Comparison of ENCODE assay signal across 18 mouse cellular contexts in genomic region chr6:125540199-125540598, GRCm38 (mm10). TPM values are rescaled to one million over a fixed set of nuclear protein-coding genes. Genes with fewer than 3 reads are reported as not detected.
DNase-seq lines count a peak whose midpoint lies in the region; ATAC-seq and TF ChIP-seq lines count a peak whose summit lies in the region.
"Had no signal": no experiment of that assay in that cellular context is flagged by ENCODE, and none has a peak within 500 bp of the region (broad histone marks: within the 10 kb centered on the region; RNA-seq: fewer than 3 reads in every experiment).

No protein-coding gene starts in this region.

- no peaks in the 10 kb centered on the region for H3K9me3 ChIP-seq in CH12.LX (replicated peaks; ENCODE audit: low read length)
- H3K9me3 ChIP-seq: hindbrain, embryonic 15.5 days; liver, embryonic 15.5 days; stomach, embryonic 15.5 days had no signal

- DNase-seq in CH12.LX (ENCODE audit: extremely low read depth) (peak; percentile 19), R1 (ENCODE audit: low read depth, low spot score) (peak; percentile 70)
- no peak for DNase-seq in left cerebral cortex, postnatal 25 days (ENCODE audit: low spot score in 2 of 2)
- DNase-seq in thymus, postnatal 0 days (ENCODE audit: low spot score): no peak
- no peak for DNase-seq in urinary bladder, adult 18-20 months (ENCODE audit: low spot score in 2 of 2)
- DNase-seq: cerebellum, adult 18-20 months; gastrocnemius, postnatal 10 days; heart, postnatal 10 days; layer of hippocampus, postnatal 36 days; lung, postnatal 36 days; spleen, adult 18-20 months; thymus, adult 2 months had no signal

- in situ Hi-C loops in CH12.LX (cut with MboI; ENCODE audit: low pct_ligation_motif_present, low pct_unique_long_range_greater_than_20kb, low sequenced_read_pairs): no loop called here

- intact Hi-C loops in left cerebral cortex, postnatal 25 days (cut with DNase I): no loop called here

- H3K4me1 ChIP-seq in CH12.LX (ENCODE audit: control insufficient read depth in 1 of 2, insufficient read depth in 2 of 2): peaks cover 3 to 5% of the 10 kb centered on the region in 2 experiments; a peak in 3 of 4 replicates
- H3K4me1 ChIP-seq: hindbrain, embryonic 15.5 days had no signal

- no peak for TF ChIP-seq EP300 in CH12.LX (IDR thresholded peaks at IDR 0.05; ENCODE audit: low read length)

- dilution Hi-C loops in CH12.LX (cut with MboI; ENCODE audit: extremely low pct_ligation_motif_present, extremely low pct_unique_long_range_greater_than_20kb, low sequenced_read_pairs): no loop called here

- H3K4me3 ChIP-seq in CH12.LX (replicated peaks in 1 of 3; ENCODE audit: low read depth in 2 of 3, low read length in 2 of 3, poor library complexity in 1 of 3) (no peak overlapping the region), myocyte (no peak overlapping the region)
- H3K4me3 ChIP-seq: hindbrain, embryonic 15.5 days; liver, embryonic 15.5 days; stomach, embryonic 15.5 days had no signal

- H3K79me2 ChIP-seq in CH12.LX (replicated peaks; ENCODE audit: control insufficient read depth, extremely low read depth, insufficient read depth, poor library complexity, severe bottlenecking) (no peaks in the 10 kb centered on the region), myocyte (ENCODE audit: control insufficient read depth, insufficient read depth) (no peaks in the 10 kb centered on the region)

- H3K27ac ChIP-seq in CH12.LX (ENCODE audit: insufficient read depth, low read depth): no peak overlapping the region
- H3K27ac ChIP-seq: hindbrain, embryonic 15.5 days; liver, embryonic 15.5 days; stomach, embryonic 15.5 days had no signal

- no peak for TF ChIP-seq CTCF in CH12.LX (conservative IDR thresholded peaks at IDR 0.05 in 1 of 2, IDR thresholded peaks at IDR 0.05 in 1 of 2; ENCODE audit: low read depth in 2 of 2, low read length in 2 of 2)

- H3ac ChIP-seq in myocyte (ENCODE audit: control insufficient read depth, insufficient read length): no peak overlapping the region

- ATAC-seq in hematopoietic stem cell, adult 5-6 weeks (replicated peaks in 1 of 2; ENCODE audit: insufficient read depth in 1 of 2, low FRiP score in 2 of 2, low TSS enrichment in 1 of 2, low read depth in 1 of 2, poor library complexity in 2 of 2, severe bottlenecking in 2 of 2): peak; percentile 38 to 44; a peak in 3 of 4 replicates
- ATAC-seq: midbrain, embryonic 16.5 days had no signal

- H3K27me3 ChIP-seq in CH12.LX (replicated peaks) (peaks cover 29% of the 10 kb centered on the region), myocyte (ENCODE audit: control insufficient read depth, insufficient read depth, insufficient read length) (no peaks in the 10 kb centered on the region)
- H3K27me3 ChIP-seq: hindbrain, embryonic 15.5 days; liver, embryonic 15.5 days; stomach, embryonic 15.5 days had no signal

- H3K9ac ChIP-seq in CH12.LX (ENCODE audit: insufficient read depth, low read depth): no peak overlapping the region
- H3K9ac ChIP-seq: hindbrain, embryonic 15.5 days; liver, embryonic 15.5 days; stomach, embryonic 15.5 days had no signal

- H3K4me2 ChIP-seq in CH12.LX (ENCODE audit: insufficient read depth, low read depth, poor library complexity, severe bottlenecking): no peak overlapping the region
- peak overlapping the region; percentile 82 for H3K4me2 ChIP-seq in myocyte (ENCODE audit: low read depth)
- H3K4me2 ChIP-seq: hindbrain, embryonic 15.5 days; liver, embryonic 15.5 days had no signal

- H3K36me3 ChIP-seq in CH12.LX (replicated peaks in 1 of 2; ENCODE audit: control insufficient read depth in 1 of 2, insufficient read depth in 1 of 2, low read length in 1 of 2): no peaks in the 10 kb centered on the region
- H3K36me3 ChIP-seq in myocyte (ENCODE audit: control insufficient read depth, insufficient read depth): no peaks in the 10 kb centered on the region
- H3K36me3 ChIP-seq: hindbrain, embryonic 15.5 days; liver, embryonic 15.5 days; stomach, embryonic 15.5 days had no signal

- no peak for TF ChIP-seq RAD21 in CH12.LX (IDR thresholded peaks at IDR 0.05; ENCODE audit: low read depth, low read length)

- TF ChIP-seq POLR2A in CH12.LX (IDR thresholded peaks at IDR 0.05; ENCODE audit: low read depth, low read length) (no peak), myocyte (IDR thresholded peaks at IDR 0.05; ENCODE audit: insufficient read length, low read depth) (no peak)

TF ChIP-seq in CH12.LX, 34 proteins besides CTCF, POLR2A, EP300 and RAD21:
- TF ChIP-seq ZKSCAN1 (IDR thresholded peaks at IDR 0.05; ENCODE audit: borderline replicate concordance, low read depth, low read length) (no peak), ELF1 (IDR thresholded peaks at IDR 0.05; ENCODE audit: low read depth, low read length) (no peak), E2F4 (IDR thresholded peaks at IDR 0.05; ENCODE audit: insufficient replicate concordance, low read depth, low read length) (no peak), MAFK (IDR thresholded peaks at IDR 0.05; ENCODE audit: insufficient replicate concordance, low read length) (peak; percentile 46; the same call in 1 of the 2 replicates), BHLHE40 (IDR thresholded peaks at IDR 0.05; ENCODE audit: low read depth, low read length) (0 out of 2 replicates have a peak, but pooled peaks have one; percentile 7)

TF ChIP-seq in myocyte, 11 proteins besides CTCF, POLR2A, EP300 and RAD21:
- TF ChIP-seq USF1 (IDR thresholded peaks at IDR 0.05; ENCODE audit: low read depth) (peak; percentile 50), MYOG (IDR thresholded peaks at IDR 0.05; ENCODE audit: control insufficient read depth in 1 of 3, insufficient read depth in 1 of 3, insufficient read length in 2 of 3, low read depth in 2 of 3) (peak in 1 of 3 experiments; percentile 7), MAX (IDR thresholded peaks at IDR 0.05; ENCODE audit: low read depth) (no peak)

RNA-seq across cellular contexts. Expression of gene Vwf, which starts 6.4 kb away (rescaled TPM):
- not detected in 2 replicates for total RNA-seq in CH12.LX (2012; rRNA removed)
- not detected in 2 replicates for total RNA-seq in CH12.LX (2014; rRNA removed)
- not detected in 2 replicates for polyA plus RNA-seq in CH12.LX (2012; ENCODE audit: insufficient read length, low read depth)
- total RNA-seq in hematopoietic stem cell, adult 5-6 weeks (2017): 6.3 and 6.6 TPM in 2 replicates
- polyA plus RNA-seq in myocyte (2012; fragmentation: generic; extraction: Trizol): 1.2 TPM
- 10 to 100 TPM; 12.5 to 17.6 TPM for total RNA-seq in left cerebral cortex, postnatal 25 days (2021)
- 4.2 and 5.1 TPM in 2 replicates for polyA plus RNA-seq in thymus, postnatal 0 days (2015; fragmentation: Nextera tagmentation; extraction: Ambion mirVana)

RNA-seq across cellular contexts. Expression of gene Cd9, which starts 45.6 kb away (rescaled TPM):
- total RNA-seq in CH12.LX (2012; rRNA removed) (20.9 and 21.6 TPM in 2 replicates), CH12.LX (2014; rRNA removed) (12.1 and 12.3 TPM in 2 replicates)
- polyA plus RNA-seq in CH12.LX (2012; ENCODE audit: insufficient read length, low read depth) (24.4 and 27.5 TPM in 2 replicates), myocyte (2012; fragmentation: generic; extraction: Trizol) (216 TPM)
- total RNA-seq in hematopoietic stem cell, adult 5-6 weeks (2017): 63.9 and 83.3 TPM in 2 replicates
- 10 to 100 TPM; 48.6 to 56.9 TPM for total RNA-seq in left cerebral cortex, postnatal 25 days (2021)
- 85.6 and 85.9 TPM in 2 replicates for polyA plus RNA-seq in thymus, postnatal 0 days (2015; fragmentation: Nextera tagmentation; extraction: Ambion mirVana)

Comparison
In these comparisons a context has a peak if more than half of its experiments do, and no peak if none do; other contexts are left out.
1. DNase-seq: peak in CH12.LX (single experiment) and R1 (single experiment); none in left cerebral cortex, postnatal 25 days (0 of 2), thymus, postnatal 0 days (single experiment) and urinary bladder, adult 18-20 months (0 of 2).